Mouse (Mus musculus): Measurements from ENCODE around the gene Plcg1. TPM values are rescaled to one million over a fixed set of nuclear protein-coding genes. Genes with fewer than 3 reads are reported as not detected.

Plcg1 gene
- polyA plus RNA-seq, 1 experiment from 2014 or later, result 98.9 TPM

DNA sequence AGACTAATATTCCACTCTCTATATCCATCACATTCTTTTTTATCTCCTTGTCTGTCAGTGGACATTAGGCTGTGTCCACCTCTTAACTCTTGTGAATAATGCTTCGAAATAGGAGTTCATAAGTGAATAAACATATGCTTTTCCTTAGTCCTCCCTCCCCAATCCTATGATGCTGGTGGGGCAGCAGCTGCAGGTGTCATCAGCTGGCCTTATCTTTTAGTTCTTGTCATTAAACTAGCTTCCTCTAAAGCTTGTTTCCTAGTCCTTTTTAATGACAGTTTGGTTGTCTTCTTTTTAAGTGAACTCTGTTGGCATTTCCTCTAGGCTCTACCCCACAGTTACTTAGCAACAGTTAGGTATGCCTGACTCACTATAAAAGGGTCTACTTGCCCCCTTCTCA is 57.9 kb downstream of the Plcg1 start:
- H3K27ac ChIP-seq, result no peak overlapping the region
- no peaks in the 10 kb centered on the region for H3K36me3 ChIP-seq
- ATAC-seq (ENCODE audit: low FRiP score, low read depth), result no peak
- no peak overlapping the region for H3K9ac ChIP-seq
- no peaks in the 10 kb centered on the region for H3K9me3 ChIP-seq
- H3K4me3 ChIP-seq, result no peak overlapping the region
- no peak overlapping the region for H3K4me2 ChIP-seq (replicated peaks)
- no peaks in the 10 kb centered on the region for H3K4me1 ChIP-seq
- no peaks in the 10 kb centered on the region for H3K27me3 ChIP-seq (replicated peaks)
- 84% methylated on average over 1 of the region's 1 CpGs for WGBS

DNA sequence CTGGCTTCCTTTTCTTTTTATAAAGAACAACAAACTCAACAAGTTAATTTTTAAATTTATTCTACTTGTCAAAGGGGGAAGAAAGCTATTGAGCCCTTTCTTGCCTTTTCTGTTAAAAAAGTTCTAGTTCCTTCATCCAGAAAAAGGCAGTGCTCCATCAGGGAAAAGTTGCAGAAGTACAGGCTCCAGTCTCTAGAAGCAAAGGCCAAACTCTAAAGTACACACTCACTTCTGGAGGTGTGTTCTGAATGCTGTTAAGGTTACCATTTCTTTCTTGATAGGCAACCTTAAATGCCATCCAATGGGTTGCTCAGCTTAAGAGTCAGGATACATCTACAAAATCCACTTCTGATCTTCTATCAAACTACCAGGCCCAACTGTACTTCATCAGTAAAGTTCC is 58.6 kb downstream of the Plcg1 start:
- Histone ChIP-seq H3K4me1 (no peaks in the 10 kb centered on the region), H3K36me3 (no peaks in the 10 kb centered on the region), H3K27ac (no peak overlapping the region), H3K27me3 (replicated peaks) (no peaks in the 10 kb centered on the region), H3K9me3 (no peaks in the 10 kb centered on the region), H3K9ac (no peak overlapping the region), H3K4me2 (replicated peaks) (no peak overlapping the region), H3K4me3 (no peak overlapping the region)
- ATAC-seq (ENCODE audit: low FRiP score, low read depth), result no peak

DNA sequence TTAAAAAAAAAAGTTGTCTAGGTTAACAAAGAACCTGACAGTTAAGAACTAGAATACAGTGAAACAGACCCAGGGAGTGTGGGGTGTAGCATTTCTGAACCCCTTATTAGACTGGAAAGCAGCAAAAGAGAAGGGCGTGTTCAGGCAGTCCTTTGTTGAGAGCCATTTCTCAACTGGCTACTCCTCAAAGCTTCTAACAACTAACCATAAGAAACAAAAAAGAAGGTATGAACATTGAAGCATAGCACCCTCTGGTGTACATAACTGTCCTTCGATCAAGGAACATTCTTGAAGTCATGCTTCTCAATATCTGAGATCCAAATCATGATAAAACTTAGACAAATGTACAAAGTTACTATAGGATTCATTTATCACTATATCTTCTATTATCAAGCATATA is 62.0 kb downstream of the Plcg1 start:
- WGBS, result 77% methylated on average over 2 of the region's 2 CpGs
- H3K4me1 ChIP-seq, result no peaks in the 10 kb centered on the region
- no peak overlapping the region for H3K27ac ChIP-seq
- H3K4me2 ChIP-seq (replicated peaks), result no peak overlapping the region
- no peak overlapping the region for H3K9ac ChIP-seq
- H3K4me3 ChIP-seq, result no peak overlapping the region
- H3K36me3 ChIP-seq, result no peaks in the 10 kb centered on the region
- no peaks in the 10 kb centered on the region for H3K9me3 ChIP-seq
- ATAC-seq (ENCODE audit: low FRiP score, low read depth), result no peak
- no peaks in the 10 kb centered on the region for H3K27me3 ChIP-seq (replicated peaks)

DNA sequence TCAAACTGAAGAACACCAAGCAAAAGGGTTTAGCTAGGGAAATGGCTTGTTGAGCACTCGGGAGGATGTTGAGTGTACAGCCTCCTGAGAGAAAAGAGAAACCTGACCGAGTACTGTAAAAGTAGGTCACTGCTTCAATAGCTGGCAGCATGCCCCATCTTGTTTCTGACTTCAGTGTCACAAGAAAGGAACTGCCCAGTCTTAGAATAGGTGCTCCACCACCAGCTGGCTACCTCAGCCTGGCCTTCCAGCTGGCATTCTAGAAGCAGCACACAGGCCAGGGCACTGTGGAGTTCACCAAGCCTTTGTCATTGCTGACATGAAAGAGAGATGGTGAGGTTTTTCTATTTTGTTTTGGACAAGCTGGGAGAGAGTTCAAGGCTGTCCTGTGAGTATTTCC is 65.9 kb downstream of the Plcg1 start:
- Histone ChIP-seq H3K9me3 (no peaks in the 10 kb centered on the region), H3K9ac (no peak overlapping the region), H3K36me3 (no peaks in the 10 kb centered on the region), H3K27me3 (replicated peaks) (no peaks in the 10 kb centered on the region), H3K4me1 (no peaks in the 10 kb centered on the region), H3K27ac (no peak overlapping the region), H3K4me2 (replicated peaks) (no peak overlapping the region), H3K4me3 (no peak overlapping the region)
- WGBS, result 76% methylated on average over 2 of the region's 2 CpGs
- ATAC-seq (ENCODE audit: low FRiP score, low read depth), result no peak

DNA sequence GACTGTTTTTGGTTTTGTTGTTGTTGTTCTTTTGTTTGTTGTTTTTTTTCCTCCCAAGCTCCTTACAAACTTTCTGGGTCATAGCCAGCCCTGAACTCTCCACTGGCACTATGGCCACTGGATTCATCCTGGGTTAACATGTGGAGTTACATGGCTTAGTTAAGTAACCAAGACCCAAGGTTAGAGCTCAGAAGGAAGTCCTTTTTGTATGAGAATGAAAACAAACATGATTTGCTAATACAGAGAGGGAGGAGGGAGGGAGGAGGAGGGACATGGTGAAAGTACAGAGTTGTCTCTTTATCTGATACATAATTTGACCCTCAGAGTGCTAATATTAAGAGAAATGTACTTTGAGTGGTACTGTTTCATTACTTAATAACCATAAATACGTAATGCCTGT is 67.1 kb downstream of the Plcg1 start:
- 93% methylated on average over 1 of the region's 1 CpGs for WGBS
- H3K27me3 ChIP-seq (replicated peaks), result no peaks in the 10 kb centered on the region

DNA sequence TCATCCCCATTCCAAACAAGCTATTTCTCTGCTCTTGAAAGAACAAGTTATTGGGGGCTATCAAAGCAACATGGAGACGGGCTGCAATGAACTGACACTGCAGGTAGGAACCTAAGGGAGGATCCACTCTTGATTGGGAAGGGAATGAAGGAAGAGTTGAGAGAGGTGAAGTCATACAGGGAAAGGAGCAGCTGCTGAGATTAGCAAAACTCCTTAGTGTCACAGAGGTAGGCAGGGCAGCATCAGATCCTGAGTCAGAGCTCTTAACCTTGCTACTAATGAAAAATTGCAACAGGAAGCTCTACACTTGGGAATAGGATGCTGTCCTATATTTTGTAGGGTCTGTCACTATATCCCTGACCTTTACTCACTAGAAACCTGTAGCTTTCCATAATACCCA is 69.9 kb downstream of the Plcg1 start:
- 83% methylated on average over 1 of the region's 1 CpGs for WGBS
- H3K4me2 ChIP-seq (replicated peaks), result no peak overlapping the region
- no peaks in the 10 kb centered on the region for H3K9me3 ChIP-seq
- H3K27me3 ChIP-seq (replicated peaks), result no peaks in the 10 kb centered on the region
- ATAC-seq (ENCODE audit: low FRiP score, low read depth), result no peak
- no peaks in the 10 kb centered on the region for H3K36me3 ChIP-seq
- no peak overlapping the region for H3K9ac ChIP-seq
- H3K4me1 ChIP-seq, result 0 out of 2 replicates have a peak, but pooled peaks cover 5% of the 10 kb centered on the region
- no peak overlapping the region for H3K27ac ChIP-seq
- H3K4me3 ChIP-seq, result no peak overlapping the region

More for the DNA sequence above, 67.1 kb downstream of the Plcg1 start:
- Histone ChIP-seq H3K9me3 (no peaks in the 10 kb centered on the region), H3K9ac (no peak overlapping the region), H3K36me3 (no peaks in the 10 kb centered on the region), H3K27ac (no peak overlapping the region), H3K4me1 (no peaks in the 10 kb centered on the region), H3K4me3 (no peak overlapping the region), H3K4me2 (replicated peaks) (no peak overlapping the region)
- no peak for ATAC-seq (ENCODE audit: low FRiP score, low read depth)

DNA sequence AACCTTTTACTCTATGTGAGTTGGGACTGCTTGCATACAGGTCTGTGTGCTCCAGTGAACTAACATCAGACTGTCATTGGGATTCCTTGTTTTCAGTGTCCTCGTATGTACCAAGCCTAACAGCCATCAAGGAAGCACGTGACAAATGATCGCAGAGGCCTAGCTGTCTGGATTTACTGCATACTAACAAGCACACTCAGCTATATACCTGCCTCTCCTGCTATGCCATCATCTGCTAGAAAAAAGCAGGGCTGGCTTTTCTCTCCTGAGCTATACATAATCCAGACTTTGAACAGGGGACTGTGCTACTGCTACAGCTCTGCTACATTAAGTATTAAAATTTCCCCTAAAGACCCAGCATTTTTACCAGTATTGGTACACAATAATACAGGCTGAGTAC is 71.2 kb downstream of the Plcg1 start:
- Histone ChIP-seq H3K4me2 (replicated peaks) (no peak overlapping the region), H3K9me3 (no peaks in the 10 kb centered on the region), H3K27ac (no peak overlapping the region), H3K9ac (no peak overlapping the region), H3K4me3 (no peak overlapping the region), H3K27me3 (replicated peaks) (no peaks in the 10 kb centered on the region), H3K36me3 (no peaks in the 10 kb centered on the region), H3K4me1 (0 out of 2 replicates have a peak, but pooled peaks cover 5% of the 10 kb centered on the region)
- WGBS, result 77% methylated on average over 3 of the region's 3 CpGs
- ATAC-seq (ENCODE audit: low FRiP score, low read depth), result no peak

DNA sequence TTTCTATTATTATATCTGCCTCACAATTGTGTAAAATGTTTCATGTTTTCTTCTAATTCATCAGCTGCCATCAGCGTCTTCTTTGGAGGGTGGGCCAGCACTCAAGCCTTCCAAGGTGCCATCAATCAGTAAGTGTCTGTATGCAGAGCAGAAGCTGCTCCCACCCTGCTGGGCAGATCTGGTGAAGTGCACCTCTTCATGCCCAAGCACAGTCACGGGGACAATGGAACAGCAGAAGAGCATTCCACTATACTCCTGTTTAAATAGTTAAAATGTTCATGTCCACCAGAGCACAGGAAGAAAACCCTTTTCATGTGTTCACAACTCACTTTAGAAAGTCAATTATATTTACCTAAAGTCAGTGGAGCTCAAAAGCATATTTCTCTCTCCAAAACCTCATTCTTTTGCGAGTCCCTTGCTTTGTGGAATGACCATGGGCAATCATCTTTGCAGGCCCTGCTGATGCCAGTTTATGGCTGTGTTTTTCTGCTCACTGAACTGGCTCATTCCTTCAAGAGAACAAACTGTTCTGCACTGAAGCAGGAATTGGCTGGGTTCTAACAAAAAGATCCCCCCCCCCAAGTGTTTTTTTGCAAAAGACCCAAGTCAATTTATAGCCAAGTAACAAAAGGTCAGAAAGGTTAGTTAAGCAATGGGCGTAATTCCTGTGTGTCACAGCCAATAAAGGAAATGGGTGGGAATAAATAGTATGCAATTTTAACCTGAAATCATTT is 73.9 kb downstream of the Plcg1 start:
- Histone ChIP-seq H3K9ac (no peak overlapping the region), H3K9me3 (no peaks in the 10 kb centered on the region), H3K36me3 (no peaks in the 10 kb centered on the region), H3K27me3 (replicated peaks) (no peaks in the 10 kb centered on the region), H3K4me2 (replicated peaks) (no peak overlapping the region), H3K4me3 (no peak overlapping the region), H3K27ac (no peak overlapping the region), H3K4me1 (0 out of 2 replicates have a peak, but pooled peaks cover 5% of the 10 kb centered on the region)
- WGBS, result 10% methylated on average over 4 of the region's 4 CpGs
- ATAC-seq (ENCODE audit: low FRiP score, low read depth), result no peak

DNA sequence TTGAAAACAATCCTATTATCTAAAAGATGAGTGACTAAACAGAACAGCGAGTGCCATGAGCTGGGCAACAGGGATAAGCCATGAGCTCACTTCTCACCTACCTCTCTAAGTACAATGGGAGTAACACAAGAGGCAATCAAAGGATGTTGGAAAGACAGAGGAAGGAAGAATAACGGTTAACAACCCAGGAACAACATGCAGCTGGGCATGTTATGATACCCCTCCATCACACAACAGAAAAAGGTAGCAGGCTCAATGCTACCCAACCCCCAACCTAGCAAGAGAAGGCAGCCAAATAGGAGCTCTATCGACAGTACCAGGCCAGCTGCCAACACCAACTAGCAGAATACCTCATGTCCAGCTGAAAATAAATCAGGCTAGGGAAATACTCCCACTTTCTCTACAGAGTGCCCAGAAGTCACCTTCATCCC is 75.0 kb downstream of the Plcg1 start:
- Histone ChIP-seq H3K9me3 (no peaks in the 10 kb centered on the region), H3K36me3 (no peaks in the 10 kb centered on the region), H3K27ac (no peak overlapping the region), H3K27me3 (replicated peaks) (no peaks in the 10 kb centered on the region), H3K4me1 (0 out of 2 replicates have a peak, but pooled peaks cover 5% of the 10 kb centered on the region), H3K4me3 (no peak overlapping the region), H3K9ac (no peak overlapping the region), H3K4me2 (replicated peaks) (no peak overlapping the region)
- no peak for ATAC-seq (ENCODE audit: low FRiP score, low read depth)
- 28% methylated on average over 3 of the region's 3 CpGs for WGBS

DNA sequence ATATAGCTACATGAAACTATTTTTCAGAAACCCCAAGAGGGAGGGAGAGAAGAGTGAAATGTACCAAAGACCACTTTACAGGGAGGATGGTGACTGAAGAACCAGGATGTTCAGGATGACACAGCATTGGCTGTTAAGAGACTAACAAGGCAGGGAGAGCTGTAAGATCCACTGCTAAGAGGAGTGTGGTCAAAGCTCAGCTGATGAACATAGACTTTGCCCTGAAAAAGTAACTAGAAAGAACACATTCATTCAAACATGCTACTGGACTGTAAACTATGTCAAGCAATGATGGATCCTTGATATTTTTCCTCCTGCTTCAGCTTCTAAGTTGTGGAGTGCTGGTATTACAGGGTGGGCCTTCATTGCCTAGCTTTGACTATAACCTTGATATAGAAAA is 79.3 kb downstream of the Plcg1 start:
- Histone ChIP-seq H3K9ac (no peak overlapping the region), H3K36me3 (peaks cover 3% of the 10 kb centered on the region), H3K4me2 (replicated peaks) (no peak overlapping the region), H3K9me3 (no peaks in the 10 kb centered on the region), H3K4me3 (no peak overlapping the region), H3K27me3 (replicated peaks) (no peaks in the 10 kb centered on the region), H3K4me1 (no peaks in the 10 kb centered on the region), H3K27ac (no peak overlapping the region)
- no peak for ATAC-seq (ENCODE audit: low FRiP score, low read depth)

DNA sequence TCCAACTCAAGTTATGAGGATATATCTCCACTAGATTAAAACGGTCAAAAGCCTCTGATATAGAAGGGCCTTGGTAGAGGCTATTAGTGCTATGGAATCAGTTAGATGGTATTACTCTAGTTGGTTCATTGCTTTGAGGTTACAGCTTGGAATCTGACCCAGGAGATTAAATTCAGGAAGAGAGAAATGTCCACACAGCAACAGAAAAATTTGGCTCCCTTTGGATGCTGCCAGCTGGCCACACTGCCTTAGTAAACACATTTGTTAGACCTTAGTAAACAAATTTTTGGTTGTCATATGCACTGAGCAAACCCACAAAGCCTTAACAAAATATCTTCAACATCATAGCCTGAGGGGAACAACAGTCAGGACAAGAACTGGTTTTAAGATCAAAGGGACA is 79.7 kb downstream of the Plcg1 start:
- 81% methylated on average over 1 of the region's 1 CpGs for WGBS
- no peak for ATAC-seq (ENCODE audit: low FRiP score, low read depth)
- no peaks in the 10 kb centered on the region for H3K4me1 ChIP-seq

More for the DNA sequence above, 79.7 kb downstream of the Plcg1 start:
- Histone ChIP-seq H3K36me3 (peaks cover 4% of the 10 kb centered on the region), H3K4me3 (no peak overlapping the region), H3K27me3 (replicated peaks) (no peaks in the 10 kb centered on the region), H3K27ac (no peak overlapping the region), H3K4me2 (replicated peaks) (no peak overlapping the region), H3K9ac (no peak overlapping the region), H3K9me3 (no peaks in the 10 kb centered on the region)
